Mouse (Mus musculus) embryonic fibroblast, embryonic 13.5 days (primary cell): ENCODE data around the gene Cd3eap.

ENCODE experiments used
- CTCF ChIP-seq: IDR thresholded peaks from 2 replicates; pipeline ENCODE4 v1.5.1; 2011; ENCODE audit warnings: mild to moderate bottlenecking, control low read depth, low read length, moderate library complexity, borderline replicate concordance; ENCODE audit not compliant: insufficient read depth
- POLR2A ChIP-seq: IDR thresholded peaks from 2 replicates; pipeline ENCODE4 v1.6.1; 2011; ENCODE audit warnings: low read depth, mild to moderate bottlenecking, control low read depth, low read length, moderate library complexity

GRCm38 (mm10) chr7:19381377-19382165 is 22.3 kb upstream of the Cd3eap start, which contains the start of gene Ercc2:
- peak; percentile 65 for TF ChIP-seq POLR2A
- TF ChIP-seq CTCF: no peak
